Mouse (Mus musculus) cerebellum, postnatal 4 days (tissue): ENCODE measurements around the gene Tomm20l.
"Not testable (repeated sequence)": the region's sequence is repeated elsewhere in the genome, so short reads cannot be mapped to it uniquely, and the experiment has no call there.

Experiments
- DNase-seq, 2 experiments: peaks; one replicate each; pipeline ENCODE4 v3.0.0; 2022; ENCODE audit warnings: low spot score in 2 of 2, mixed read lengths in 1 of 2

Tomm20l gene

GRCm38 (mm10) chr12:71111331-71111730 lies at the start of gene Tomm20l:
Gene Tomm20l (plus strand): TSS chr12:71111428.
- DNase-seq = peak in 1 of 2 experiments; percentile 13

- DNase-seq = no peak
These were observed 41.4 kb upstream of the Tomm20l start for GRCm38 (mm10) chr12:71069846-71070245.

- DNase-seq = no peak
These were observed 39.2 kb upstream of the Tomm20l start for GRCm38 (mm10) chr12:71072048-71072447.

- DNase-seq = no peak
These were observed 38.0 kb upstream of the Tomm20l start for GRCm38 (mm10) chr12:71073113-71073730.

GRCm38 (mm10) chr12:71086331-71086730 lies 24.9 kb upstream of the Tomm20l start:
- DNase-seq = no peak

- DNase-seq = not testable (repeated sequence)
These were observed 7.0 kb upstream of the Tomm20l start for GRCm38 (mm10) chr12:71104275-71104674.

GRCm38 (mm10) chr12:71107216-71107771 lies 3.9 kb upstream of the Tomm20l start:
- no peak for DNase-seq

- DNase-seq = no peak
These were observed 1.8 kb downstream of the Tomm20l start for GRCm38 (mm10) chr12:71113074-71113473.

- no peak for DNase-seq
These were observed 2.6 kb downstream of the Tomm20l start for GRCm38 (mm10) chr12:71113675-71114288.

GRCm38 (mm10) chr12:71116411-71116810 lies 5.2 kb downstream of the Tomm20l start:
- DNase-seq = no peak

- no peak for DNase-seq
These were observed 11.5 kb downstream of the Tomm20l start for GRCm38 (mm10) chr12:71122731-71123130.

GRCm38 (mm10) chr12:71123286-71123685 lies 12.1 kb downstream of the Tomm20l start:
- DNase-seq = peak in 1 of 2 experiments; percentile 55

GRCm38 (mm10) chr12:71135581-71135980 lies 24.4 kb downstream of the Tomm20l start:
- no peak for DNase-seq

- DNase-seq = peak; percentile 50 to 63
These were observed 25.1 kb downstream of the Tomm20l start, which contains the start of the genes Timm9 and 2700049A03Rik for GRCm38 (mm10) chr12:71136130-71136973. Gene Timm9 (minus strand): TSS chr12:71136684. Gene 2700049A03Rik (plus strand): TSS chr12:71136848.

GRCm38 (mm10) chr12:71136974-71137491 lies 25.8 kb downstream of the Tomm20l start:
- DNase-seq = peak; percentile 71 to 80

- DNase-seq = no peak
These were observed 26.5 kb downstream of the Tomm20l start for GRCm38 (mm10) chr12:71137686-71138085.

GRCm38 (mm10) chr12:71139258-71139828 lies 28.1 kb downstream of the Tomm20l start:
- no peak for DNase-seq

- DNase-seq = no peak
These were observed 30.0 kb downstream of the Tomm20l start for GRCm38 (mm10) chr12:71141189-71141588.

GRCm38 (mm10) chr12:71147641-71148040 lies 36.4 kb downstream of the Tomm20l start:
- DNase-seq = peak; percentile 29 to 38

GRCm38 (mm10) chr12:71148801-71149200 lies 37.6 kb downstream of the Tomm20l start:
- no peak for DNase-seq

GRCm38 (mm10) chr12:71149456-71149855 lies 38.2 kb downstream of the Tomm20l start:
- no peak for DNase-seq
